In genomic region chr1:31678586-31678985, GRCm38 (mm10) we compare ENCODE assay signal across 29 mouse cellular contexts.
"Had no signal": no experiment of that assay in that cellular context is flagged by ENCODE, and none has a peak within 500 bp of the region (broad histone marks: within the 10 kb centered on the region; RNA-seq: fewer than 3 reads in every experiment).

No protein-coding gene starts in this region.

- H3K4me1 ChIP-seq: heart, embryonic 13.5 days; heart, embryonic 15.5 days; hindbrain, embryonic 10.5 days; hindbrain, embryonic 12.5 days; intestine, embryonic 15.5 days; limb, embryonic 10.5 days; limb, embryonic 12.5 days; liver, embryonic 13.5 days; liver, embryonic 15.5 days had no signal

- H3K36me3 ChIP-seq: heart, embryonic 13.5 days; heart, embryonic 15.5 days; hindbrain, embryonic 10.5 days; hindbrain, embryonic 12.5 days; intestine, embryonic 15.5 days; limb, embryonic 10.5 days; limb, embryonic 12.5 days; liver, embryonic 13.5 days; liver, embryonic 15.5 days had no signal

- ATAC-seq: hindbrain, embryonic 16.5 days; inflammation-experienced regulatory T-cells, adult 6 months; intestine, embryonic 15.5 days; intestine, postnatal 0 days had no signal

- H3K27me3 ChIP-seq: heart, embryonic 13.5 days; heart, embryonic 15.5 days; hindbrain, embryonic 12.5 days; intestine, embryonic 15.5 days; limb, embryonic 12.5 days; liver, embryonic 13.5 days; liver, embryonic 15.5 days had no signal

- H3K9ac ChIP-seq: heart, embryonic 13.5 days; heart, embryonic 15.5 days; hindbrain, embryonic 12.5 days; hindbrain, embryonic 14.5 days; intestine, embryonic 15.5 days; limb, embryonic 12.5 days; liver, embryonic 13.5 days; liver, embryonic 15.5 days had no signal

- DNase-seq: gastrocnemius, postnatal 14 days; gastrocnemius, postnatal 36 days; heart, adult 11 months; heart, adult 2 months; heart, postnatal 14 days; heart, postnatal 36 days; kidney, adult 18-20 months; kidney, adult 8-10 months; kidney, postnatal 10 days; kidney, postnatal 25 days; kidney, postnatal 4 days; liver; liver, embryonic 13.5 days had no signal

- H3K27ac ChIP-seq: heart, adult 2 months; heart, embryonic 13.5 days; heart, embryonic 15.5 days; hindbrain, embryonic 10.5 days; hindbrain, embryonic 12.5 days; hindbrain, embryonic 14.5 days; intestine, embryonic 15.5 days; layer of hippocampus, adult 2 months; left cerebral cortex, adult 2 months; limb, embryonic 10.5 days; limb, embryonic 12.5 days; liver, embryonic 13.5 days; liver, embryonic 15.5 days had no signal

- H3K9me3 ChIP-seq: heart, embryonic 13.5 days; heart, embryonic 15.5 days; hindbrain, embryonic 10.5 days; hindbrain, embryonic 12.5 days; intestine, embryonic 15.5 days; limb, embryonic 10.5 days; limb, embryonic 12.5 days; liver, embryonic 13.5 days; liver, embryonic 15.5 days had no signal

- H3K4me3 ChIP-seq: heart, adult 2 months; heart, embryonic 13.5 days; heart, embryonic 15.5 days; hindbrain, embryonic 10.5 days; hindbrain, embryonic 12.5 days; intestine, embryonic 15.5 days; layer of hippocampus, adult 2 months; left cerebral cortex, adult 2 months; limb, embryonic 10.5 days; limb, embryonic 12.5 days; liver, embryonic 13.5 days; liver, embryonic 15.5 days had no signal

- H3K4me2 ChIP-seq: heart, embryonic 11.5 days; heart, embryonic 13.5 days; heart, embryonic 15.5 days; hindbrain, embryonic 12.5 days; hindbrain, embryonic 14.5 days; intestine, embryonic 15.5 days; limb, embryonic 12.5 days; liver, embryonic 11.5 days; liver, embryonic 13.5 days; liver, embryonic 15.5 days had no signal
